Mouse (Mus musculus): ENCODE data around the gene Cep63.
A peak's percentile ranks its signal among the peaks of the same experiment; 100 is the strongest.

Cep63 gene

GRCm38 (mm10) chr9:102551771-102552170, 74.6 kb downstream of the Cep63 start:
- DNase-seq, result no peak

DNA sequence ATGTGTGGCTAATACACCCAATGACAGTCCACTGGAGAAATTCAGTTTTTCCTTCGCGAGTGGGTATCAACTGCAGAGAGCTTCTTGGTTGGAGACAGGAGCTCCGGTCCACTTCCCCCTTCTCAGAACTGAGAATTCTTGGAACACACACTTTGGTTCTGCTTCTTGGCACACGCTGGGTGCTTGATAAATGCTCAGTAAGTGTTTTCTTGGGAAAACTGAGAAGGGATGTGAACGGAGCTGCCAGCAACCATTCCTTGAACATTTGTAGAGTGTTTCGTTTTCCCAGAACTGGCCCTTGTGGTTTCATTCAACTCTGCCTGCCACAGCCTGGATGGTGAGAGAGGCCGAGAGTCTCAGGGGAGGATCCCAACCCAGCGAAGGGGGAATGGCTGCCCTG, 77.1 kb downstream of the Cep63 start:
- no peak for DNase-seq

DNA sequence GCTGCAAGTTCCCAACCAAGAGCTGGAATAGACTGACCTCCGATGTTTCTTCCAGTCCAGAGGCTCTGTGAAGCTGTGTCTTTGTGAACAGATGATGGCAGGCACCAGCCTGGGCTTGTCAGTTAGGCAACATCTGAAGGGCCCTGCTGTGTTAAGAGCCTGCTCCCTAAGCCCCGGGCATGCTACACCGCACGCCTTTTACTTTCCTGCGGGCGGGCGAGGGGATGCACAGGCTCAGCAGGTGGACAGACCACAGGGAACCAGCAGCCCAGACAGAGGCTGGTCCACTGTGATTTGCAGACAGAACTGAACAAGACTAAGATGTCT, 79.3 kb downstream of the Cep63 start:
- no peak for DNase-seq

GRCm38 (mm10) chr9:102546256-102547027, 79.9 kb downstream of the Cep63 start:
- no peak for DNase-seq

- DNase-seq, result no peak
Observed at GRCm38 (mm10) chr9:102545406-102546255, 80.7 kb downstream of the Cep63 start.

DNA sequence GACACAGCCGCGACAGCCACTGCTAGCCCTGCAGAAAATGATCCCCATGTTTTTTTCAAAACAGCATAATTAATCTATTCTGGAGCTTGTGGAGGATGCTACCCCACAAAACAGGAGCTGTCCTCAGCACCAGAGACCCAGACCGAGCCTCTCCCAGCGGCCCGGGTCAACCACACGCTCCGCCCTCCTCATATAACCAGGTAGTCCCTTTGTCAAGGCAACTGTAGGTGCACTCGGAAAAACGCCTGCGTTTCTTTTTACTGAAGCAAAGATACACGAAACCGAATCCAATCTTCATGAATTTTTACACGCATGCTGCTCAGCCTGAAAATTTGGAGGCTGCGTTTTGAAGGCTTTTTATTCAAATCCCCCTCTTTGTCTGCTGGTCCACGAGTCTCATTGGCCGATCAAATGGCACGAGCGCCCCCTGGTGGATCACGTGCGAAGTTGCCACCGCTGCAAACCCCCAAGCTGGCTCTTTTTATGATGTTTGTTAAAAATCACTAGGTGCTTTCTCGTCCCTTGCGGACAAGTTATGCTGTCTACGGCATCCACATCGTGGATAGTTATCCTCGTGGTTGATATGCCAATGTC, 81.5 kb downstream of the Cep63 start:
- peak; percentile 90 for DNase-seq

GRCm38 (mm10) chr9:102544116-102544772, 82.1 kb downstream of the Cep63 start:
- DNase-seq, result no peak

GRCm38 (mm10) chr9:102543761-102544115, 82.6 kb downstream of the Cep63 start:
- no peak for DNase-seq

GRCm38 (mm10) chr9:102542540-102542939, 83.8 kb downstream of the Cep63 start:
- no peak for DNase-seq

GRCm38 (mm10) chr9:102541666-102542065, 84.7 kb downstream of the Cep63 start:
- peak; percentile 23 for DNase-seq

GRCm38 (mm10) chr9:102539699-102540098, 86.6 kb downstream of the Cep63 start:
- peak; percentile 68 for DNase-seq

- DNase-seq, result no peak
Observed at GRCm38 (mm10) chr9:102536968-102537367, 89.4 kb downstream of the Cep63 start.

All from thymus, postnatal 4 days (tissue).